Mouse (Mus musculus) gastrocnemius, adult 8-10 months (tissue): ENCODE results near the gene Raf1. TPM values are rescaled to one million over a fixed set of nuclear protein-coding genes. Genes with fewer than 3 reads are reported as not detected.
A peak's percentile ranks its signal among the peaks of the same experiment; 100 is the strongest.
"Not testable (repeated sequence)": the region's sequence is repeated elsewhere in the genome, so short reads cannot be mapped to it uniquely, and the experiment has no call there.

ENCODE experiments used
- DNase-seq, 2 experiments: peaks; one replicate each; pipeline ENCODE4 v3.0.0; 2022; ENCODE audit warnings: low spot score in 2 of 2
- total RNA-seq, 4 experiments: library from RNA; stranded (reverse); gene quantifications; 2 replicates each; pipeline ENCODE4 v1.2.4; 2022

Gene Raf1
- total RNA-seq, 4 experiments from 2014 or later = 113 to 132 (median 118) TPM

DNA sequence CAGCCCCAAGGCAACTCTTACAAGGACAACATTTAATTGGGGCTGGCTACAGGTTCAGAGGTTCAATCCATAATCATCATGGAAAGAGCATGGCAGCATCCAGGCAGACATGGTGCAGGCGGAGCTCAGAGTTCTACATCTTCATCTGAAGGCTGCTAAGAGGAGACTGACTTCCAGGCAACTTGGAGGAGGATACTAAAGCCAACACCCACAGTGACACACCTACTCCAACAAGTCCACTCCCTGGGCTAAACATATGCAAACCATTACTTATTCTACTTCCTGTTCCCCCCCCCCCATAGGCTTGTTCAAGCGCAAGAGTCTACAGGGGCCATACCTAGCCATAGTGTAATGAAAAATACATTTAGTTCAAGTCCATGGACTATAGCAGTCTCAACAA is 7.8 kb upstream of the Raf1 start:
- no peak for DNase-seq

DNA sequence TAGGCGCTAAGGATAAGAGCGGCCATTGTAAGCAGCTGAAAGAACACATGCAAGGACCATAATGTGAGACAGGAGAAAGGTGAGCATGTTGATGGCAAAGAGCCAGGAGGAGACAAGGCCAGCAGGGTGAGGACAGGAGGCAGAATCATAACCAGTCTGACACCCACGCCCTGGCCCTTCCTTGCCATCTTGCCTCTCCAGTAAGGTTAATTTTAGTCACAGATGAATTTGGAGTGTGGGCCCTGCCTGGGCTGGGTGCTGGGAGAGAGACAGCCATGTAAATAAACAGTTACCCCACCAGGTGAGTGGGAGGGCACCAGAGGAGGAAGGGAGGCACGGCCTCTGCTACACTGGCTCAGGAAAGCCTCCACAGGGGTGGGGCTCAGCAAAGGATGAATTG is 4.6 kb upstream of the Raf1 start:
- no peak for DNase-seq

DNA sequence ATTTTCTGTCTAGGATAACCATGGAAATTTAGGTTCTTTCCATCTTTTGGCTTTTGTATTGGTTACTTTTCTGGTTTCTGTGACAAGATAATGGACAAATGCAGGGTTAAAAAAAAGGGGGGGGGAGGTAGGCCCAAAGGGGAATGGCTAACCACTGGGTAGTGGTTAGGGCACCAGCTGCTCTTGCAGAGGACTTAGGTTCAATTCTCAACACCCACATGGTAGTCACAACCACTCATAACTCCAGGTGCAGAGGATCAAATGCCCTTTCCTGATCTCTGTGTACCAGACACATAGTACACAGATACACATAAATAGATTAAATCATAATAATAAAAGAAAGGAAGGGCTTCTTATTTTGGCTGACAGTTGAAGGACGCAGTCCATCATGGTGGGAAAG is 1.6 kb upstream of the Raf1 start:
- DNase-seq = no peak

DNA sequence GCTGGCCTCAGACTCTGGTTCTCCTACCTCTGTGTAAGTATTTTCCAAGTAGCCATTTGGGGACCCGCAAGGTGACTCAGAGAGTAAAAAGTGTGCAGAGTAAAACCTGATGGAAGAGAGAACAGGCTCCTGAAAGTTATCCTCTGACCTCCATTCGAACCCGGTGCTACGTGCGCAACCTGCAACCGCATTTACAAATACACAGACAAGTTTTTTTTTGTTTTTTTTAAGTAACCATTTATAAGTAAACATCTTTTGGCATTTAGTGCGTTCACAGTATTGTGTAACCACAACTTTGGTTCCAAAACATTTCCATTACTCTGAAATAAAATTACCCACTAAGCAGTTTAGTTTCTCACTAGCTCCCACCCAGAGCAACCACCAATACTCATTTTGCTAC is 1.0 kb upstream of the Raf1 start:
- DNase-seq = no peak

DNA sequence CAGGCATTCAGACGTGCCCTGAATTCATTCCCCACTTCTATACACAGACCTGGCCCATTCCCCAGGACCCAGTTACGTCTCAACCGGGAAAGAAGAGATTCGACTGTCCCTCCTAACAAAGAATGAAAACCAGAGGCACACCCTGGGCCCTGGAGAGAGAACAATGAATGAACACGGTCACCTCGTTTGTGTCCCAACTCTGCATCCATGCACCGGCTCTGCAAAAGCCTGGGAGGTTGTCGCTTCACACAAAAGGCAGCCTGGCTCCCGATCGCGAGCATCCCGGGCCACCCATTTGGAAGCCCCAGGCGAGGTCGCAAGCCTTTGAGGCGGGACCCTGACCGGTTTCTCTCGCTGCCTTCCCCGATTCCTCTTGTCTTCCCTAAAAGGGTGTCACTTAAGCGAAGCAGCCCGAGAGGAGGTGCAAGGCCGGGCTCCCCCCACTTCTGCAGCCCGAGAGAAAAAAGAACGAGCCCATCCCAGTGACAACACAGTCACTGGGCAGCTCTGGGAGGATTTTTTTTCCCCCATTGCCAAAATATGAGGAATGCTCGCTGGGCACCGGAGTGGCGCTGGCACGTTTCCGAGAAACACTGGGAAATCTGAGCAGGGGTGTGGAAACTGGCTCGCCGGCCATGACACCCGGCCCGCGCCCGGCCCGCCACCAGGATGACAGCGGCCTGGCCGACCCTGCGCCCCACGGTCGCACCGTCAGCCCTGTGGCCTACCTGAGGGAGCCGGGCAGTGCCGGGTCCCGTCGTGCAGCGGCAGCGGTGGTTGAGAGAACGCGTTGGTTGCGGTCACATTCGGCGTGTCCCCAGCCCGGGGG is 713 bp downstream of the Raf1 start:
- DNase-seq = peak; percentile 68 to 77

DNA sequence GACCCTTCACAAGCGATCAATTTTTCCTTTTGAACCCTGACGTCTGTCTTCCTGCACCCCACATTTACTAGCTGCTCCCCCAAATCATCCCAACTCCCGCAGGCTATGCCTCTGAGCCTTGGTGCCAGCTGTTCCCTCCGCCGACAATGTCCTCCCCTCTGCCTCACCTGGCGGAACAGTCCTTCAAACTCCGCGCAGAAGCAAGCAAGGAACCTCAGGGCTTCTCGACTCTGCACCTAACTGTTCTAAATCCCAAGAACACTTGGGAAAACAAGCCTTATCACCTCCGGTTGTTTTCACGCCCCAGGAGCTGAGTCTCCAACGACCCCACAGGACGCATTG is 1.3 kb downstream of the Raf1 start:
- DNase-seq = no peak

DNA sequence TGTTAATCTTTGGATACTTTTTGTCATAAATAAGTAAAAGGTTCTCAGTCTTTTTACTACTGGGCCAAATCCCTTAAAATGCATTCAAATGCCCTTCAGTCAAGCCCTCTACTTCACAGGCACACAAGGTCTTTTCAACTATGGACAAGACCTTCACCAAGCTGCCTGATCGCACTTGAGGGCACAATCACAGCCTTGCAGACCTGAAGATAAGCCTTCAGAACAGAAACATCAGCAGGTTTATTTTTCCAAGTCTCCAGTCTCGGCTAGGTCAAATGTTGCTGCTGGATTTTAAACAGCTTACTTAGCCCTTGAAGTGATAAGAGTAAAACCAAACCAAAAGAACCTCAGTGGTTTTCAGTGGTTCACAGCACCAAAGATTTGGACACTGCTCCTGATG is 2.1 kb downstream of the Raf1 start:
- DNase-seq = no peak

DNA sequence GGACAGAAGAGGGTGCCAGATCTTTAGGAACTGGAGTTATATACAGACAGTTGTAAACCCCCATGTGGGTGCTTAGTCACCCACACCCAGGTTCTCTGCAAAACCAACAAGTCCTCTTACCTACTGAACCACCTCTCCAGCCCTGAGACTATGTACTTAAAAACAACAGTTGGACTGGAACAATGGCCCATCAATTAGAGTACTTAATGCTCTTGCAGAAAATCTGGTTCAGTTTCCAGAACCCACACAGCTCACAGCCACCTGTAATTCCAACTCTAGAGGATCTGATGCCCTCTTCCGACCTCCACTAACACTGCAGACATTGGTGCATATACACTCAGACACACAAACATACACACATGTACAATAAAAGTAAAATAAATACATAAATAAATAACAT is 3.7 kb downstream of the Raf1 start:
- DNase-seq = no peak

DNA sequence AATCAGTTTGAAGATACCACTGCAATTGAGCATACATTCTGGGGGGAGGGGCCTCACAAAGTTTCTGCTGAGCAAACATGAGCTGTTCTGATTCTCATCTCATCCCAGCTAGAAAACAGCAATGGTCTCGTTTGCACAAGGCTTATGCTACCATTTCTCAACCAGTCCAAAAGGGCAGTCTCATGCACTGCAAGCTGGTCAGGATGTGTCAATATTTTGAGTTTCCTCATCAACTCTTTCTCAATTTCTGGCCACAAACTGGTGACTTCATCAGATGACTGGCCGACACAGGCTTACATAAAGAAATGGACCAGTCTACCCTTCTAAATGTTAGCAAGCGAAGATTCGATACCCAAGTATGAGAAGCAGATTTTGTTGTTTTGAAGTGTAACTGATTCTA is 9.8 kb downstream of the Raf1 start:
- DNase-seq = no peak

DNA sequence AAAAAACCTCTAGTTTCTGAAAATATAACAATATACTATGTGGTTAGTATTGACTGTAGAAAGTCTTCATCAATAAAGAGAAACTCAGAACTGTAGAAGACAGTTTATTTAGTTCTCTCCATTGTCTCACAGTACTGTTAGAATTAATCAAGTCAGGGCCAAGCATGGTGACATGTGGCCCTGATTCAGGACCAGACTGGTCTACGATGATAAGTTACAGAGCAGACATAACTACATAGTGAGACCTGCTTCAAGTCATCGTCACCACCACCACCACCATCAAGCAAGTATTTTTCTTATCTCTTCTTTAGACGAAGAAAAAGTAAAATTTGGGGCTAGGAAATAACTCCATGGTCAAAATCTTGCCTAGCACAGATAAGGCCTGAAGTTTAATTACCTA is 12.2 kb downstream of the Raf1 start:
- DNase-seq = no peak

DNA sequence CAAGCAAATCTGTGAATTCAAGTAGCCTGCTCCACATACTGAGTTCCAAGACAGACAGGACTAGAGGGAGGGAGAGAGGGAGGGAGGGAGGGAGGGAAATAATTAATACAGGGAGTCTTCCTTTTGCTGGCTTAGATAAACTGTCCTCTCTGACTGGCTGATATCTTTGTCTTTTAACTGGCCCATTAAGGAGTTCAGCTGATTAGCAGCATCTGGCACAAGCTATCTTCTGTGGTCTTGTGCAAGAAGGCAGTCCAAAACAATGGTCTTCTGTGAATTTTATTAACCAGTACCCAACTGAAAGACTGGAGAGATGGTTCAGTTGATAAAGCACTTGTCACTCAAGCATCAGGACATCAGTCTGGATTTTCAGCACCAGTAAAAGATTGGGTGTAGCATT is 17.6 kb downstream of the Raf1 start:
- no peak for DNase-seq

DNA sequence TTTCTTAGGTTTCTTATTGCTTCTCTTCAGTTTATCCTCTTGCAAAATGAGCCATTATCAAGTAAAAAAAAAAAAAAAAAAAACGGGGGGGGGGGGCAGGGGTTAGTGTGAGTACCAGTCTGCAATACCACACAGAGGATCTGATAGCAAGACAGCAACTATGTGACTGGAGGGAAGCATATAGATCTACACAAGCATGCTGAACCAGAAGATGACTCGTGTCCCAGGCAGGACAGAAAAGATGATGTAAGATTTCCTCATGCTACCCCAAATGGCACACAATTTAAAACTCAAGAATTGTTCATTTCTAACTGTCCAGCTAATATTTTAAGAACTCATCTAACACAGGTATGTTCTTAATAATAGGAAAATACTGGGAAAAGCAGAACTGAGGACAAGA is 22.5 kb downstream of the Raf1 start:
- no peak for DNase-seq

DNA sequence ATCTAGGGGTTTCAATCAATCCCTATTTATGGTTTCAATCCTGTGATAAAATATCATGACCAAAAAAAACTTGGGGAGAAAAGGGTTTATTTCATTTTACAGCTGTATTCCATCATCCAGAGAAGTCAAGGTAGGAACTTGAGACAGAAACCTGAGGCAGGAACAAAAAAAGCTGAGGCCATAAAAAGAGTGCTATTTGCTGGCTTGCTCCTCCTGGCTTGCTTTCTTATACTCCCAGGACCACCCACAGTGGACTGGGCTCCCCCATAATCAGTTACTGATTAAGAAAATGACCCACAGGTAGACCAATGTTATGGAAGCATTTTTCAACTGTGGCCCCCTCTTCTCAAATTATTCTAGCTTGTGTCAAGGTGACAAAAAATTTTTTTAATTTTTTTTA is 24.7 kb downstream of the Raf1 start:
- DNase-seq = no peak

DNA sequence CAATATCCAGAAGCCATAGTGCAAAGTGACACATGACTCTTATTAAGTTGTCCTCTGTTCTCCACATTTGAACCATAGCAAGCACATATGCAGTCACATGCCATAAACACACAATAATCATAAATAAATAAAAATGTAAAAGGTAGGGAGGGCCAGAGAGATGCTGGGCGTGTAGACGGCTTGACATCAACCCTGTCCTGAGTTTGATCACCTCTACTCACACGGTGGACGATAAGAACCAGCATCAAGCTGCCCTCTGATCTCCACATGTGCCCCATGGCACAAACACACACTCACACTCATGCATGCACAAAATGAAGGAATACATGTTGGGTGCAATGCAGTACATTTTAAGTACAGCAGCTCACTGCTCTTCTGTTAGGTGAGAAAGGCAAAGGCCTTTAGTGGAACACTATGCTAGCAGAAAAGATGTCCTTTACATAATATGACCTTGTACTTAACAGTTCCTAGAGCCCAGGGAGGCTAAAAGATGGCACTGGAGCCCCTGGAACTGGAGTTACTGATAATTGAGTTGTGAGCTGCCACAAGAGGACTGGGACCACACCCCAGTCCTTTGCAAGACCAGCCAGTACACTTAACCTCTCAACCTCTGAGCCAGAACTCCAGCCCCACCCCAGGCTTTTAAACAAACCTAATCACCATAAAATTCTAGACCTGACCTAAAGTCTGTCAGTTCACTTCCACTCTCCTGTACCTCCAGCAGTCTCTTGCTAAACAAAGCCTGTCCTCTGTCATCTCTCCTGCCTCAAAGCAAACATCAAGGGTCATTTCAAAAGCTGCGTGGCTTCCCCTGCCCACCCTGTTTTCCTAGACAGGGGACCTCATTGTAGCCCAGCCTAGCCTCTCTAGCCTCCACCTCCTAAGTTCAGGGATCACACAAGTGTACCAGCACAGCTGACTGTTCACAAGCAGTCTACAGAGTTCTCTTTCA is 25.7 kb downstream of the Raf1 start:
- DNase-seq = peak in 1 of 2 experiments; percentile 11

DNA sequence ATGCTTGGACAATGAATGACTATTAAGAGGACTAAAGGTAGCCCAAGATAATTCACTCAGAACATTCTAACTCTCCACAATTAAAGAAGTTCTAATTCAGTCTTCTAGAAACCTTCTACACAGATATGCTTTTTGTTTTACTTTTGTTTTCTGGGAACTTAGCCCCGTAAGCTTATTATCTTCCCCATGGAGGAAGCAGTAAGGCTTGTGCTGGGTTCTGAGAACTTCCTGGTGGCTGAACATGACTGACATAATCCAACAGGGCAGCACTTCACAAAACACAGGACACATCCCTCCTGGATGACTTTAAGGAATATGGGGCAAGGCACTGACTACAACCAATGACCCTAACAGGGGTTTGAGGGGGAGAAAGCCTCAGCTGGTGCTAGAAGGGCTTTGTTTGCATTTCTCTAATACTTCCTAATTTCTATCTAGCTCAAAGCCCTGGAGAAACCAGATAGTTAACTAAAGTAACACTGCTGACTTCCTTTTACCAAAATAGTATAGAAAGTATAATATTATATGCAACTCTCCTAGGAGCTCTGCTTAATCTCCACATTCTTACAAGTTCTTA is 26.6 kb downstream of the Raf1 start:
- DNase-seq = no peak

DNA sequence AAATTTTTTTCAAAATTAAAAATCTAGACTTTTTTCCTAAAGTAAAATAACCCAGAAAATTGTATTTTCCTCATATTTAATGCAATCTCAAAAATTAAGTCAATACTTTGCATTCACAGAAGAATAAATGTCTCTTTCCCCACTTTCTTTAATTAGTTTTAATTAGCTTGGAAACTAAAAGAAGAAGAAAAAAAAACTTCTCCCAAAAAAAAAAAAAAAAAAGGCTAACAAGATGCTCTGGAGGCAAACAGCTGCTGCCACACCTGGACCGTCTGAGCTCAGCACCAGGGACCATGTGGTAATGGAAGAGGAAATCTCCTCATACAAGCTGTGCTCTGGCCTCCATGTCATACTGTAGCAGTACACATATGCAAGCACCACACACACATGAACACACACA is 33.1 kb downstream of the Raf1 start:
- DNase-seq = no peak

DNA sequence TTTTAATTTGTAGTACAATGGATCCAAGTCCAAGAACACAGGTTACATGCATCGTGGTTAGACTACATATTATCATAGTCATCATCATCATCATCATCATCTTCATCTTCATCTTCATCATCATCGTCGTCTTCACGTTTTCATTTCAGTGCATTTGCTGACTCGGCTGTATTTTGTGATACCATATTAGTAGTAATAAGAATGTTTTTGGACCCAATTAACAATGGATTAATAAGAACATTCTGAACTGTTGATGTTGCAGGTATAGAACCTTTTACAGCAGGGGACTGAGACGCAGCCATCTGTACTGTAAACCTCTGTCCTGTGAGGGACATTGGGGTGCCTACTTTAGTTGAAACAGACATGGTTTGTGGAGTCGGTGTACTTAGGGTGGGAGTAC is 38.2 kb downstream of the Raf1 start:
- not testable (repeated sequence) for DNase-seq

DNA sequence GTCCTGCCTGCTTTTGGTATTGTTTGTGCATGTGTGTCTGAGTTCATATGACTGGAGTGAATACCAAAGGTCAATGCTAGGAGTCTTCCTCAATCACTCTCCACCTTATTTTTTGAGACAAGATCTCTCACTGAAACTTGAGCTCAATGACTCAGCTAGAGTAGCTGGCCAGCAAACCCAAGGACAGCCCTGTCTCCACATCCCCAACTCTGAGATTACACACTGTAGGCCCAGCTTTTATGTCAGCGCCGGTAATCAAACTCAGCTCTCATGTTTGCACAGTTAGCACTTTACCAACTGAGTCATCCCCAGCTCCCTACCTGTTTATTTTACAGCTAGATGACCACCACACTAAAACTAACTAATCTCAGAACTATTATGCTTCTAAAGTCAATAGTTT is 42.4 kb downstream of the Raf1 start:
- DNase-seq = no peak

DNA sequence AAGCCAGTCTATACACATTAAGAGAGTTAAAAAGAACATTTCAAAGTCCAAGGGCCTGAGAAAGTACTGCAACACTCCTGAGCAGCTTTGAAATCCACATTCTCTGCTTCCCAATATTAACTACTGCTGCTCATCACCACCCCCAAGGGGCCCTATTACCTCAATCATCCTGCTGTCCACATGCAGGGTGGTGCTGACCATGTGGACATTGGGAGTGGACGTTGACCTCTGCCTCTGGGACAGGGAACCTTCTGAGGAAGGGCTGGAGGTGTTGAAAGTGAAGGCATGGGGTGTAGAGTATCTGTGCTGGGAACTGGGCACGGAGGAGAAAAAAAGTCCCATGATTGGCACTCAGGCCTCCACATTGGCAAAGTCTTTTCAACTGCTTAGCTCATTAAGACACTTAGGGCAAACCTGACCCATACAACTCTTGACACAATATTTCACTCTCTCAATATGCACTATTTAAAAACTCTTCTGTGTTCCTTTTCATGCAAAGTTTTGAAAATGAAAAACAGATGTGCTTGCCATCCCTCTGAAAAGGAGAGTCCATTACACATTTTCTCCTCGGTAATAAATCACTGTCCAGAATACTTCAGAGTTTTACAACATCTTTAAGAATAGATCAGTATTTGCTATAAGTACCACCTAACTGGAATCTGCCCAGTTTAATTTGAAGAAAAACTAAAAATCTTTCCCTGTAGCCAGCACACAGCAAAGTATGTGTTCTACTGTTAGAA is 45.2 kb downstream of the Raf1 start:
- no peak for DNase-seq

DNA sequence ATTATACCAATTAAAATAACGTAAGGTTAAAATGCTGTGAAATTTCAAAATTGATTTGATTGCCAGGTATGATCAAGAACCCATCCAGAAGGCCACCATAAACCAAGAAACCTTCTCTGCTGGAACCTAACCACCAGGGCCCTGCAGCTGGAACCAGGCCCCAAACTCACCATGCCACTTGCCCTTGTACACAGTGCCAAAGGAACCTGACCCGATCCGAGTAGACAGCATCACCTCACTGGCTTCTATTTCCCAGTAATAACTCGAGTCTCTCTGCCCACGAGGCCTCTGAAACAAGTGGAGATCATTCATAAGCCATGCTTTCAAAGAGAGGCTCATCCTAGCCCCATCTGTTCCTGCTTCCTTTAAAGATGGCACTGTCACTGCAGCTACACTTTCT is 50.3 kb downstream of the Raf1 start:
- peak in 1 of 2 experiments; percentile 52 for DNase-seq

DNA sequence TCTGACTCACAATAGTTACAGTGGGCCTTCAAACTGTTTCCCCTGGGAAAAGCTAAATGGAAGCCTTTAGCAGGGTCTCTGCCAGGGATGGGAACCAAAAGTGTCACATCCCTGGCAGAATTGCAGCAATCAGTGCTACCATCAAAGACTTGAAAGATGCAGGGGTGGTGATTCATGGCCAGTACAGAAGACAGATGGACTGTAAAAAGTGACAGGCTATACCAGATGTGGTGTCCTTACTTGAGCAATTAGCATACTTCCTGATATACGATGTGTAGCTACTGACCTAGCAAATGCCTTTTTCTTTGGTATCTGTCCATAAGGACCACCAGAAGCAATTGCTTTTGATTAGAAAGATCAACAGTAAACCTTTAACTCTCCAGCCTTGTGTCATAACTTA is 55.5 kb downstream of the Raf1 start:
- no peak for DNase-seq

DNA sequence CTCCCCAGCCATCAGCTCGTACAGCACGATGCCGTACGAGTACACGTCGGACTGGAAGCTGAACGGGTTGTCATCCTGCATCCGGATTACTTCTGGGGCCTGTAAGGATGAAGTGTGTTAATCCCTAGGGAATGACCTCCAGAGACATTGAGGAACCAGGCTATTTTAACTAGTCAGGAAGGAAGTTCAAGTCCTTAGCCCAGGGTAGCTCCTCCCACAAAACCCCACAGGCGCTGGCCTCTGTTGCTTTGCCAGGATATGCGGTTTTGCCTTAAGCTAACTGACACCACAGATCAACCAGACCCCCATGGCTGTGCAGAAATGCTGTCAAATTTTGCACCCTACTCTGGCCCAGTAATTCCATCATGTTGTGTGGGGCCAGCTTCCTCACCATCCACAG is 56.6 kb downstream of the Raf1 start:
- DNase-seq = no peak
